Mouse (Mus musculus) cerebellum, postnatal 4 days (tissue): ENCODE data around the gene Babam1.
"Not testable (repeated sequence)": the region's sequence is repeated elsewhere in the genome, so short reads cannot be mapped to it uniquely, and the experiment has no call there.

ENCODE experiments used
- DNase-seq, 2 experiments: peaks; one replicate each; pipeline ENCODE4 v3.0.0; 2022; ENCODE audit warnings: low spot score in 2 of 2, mixed read lengths in 1 of 2

The Babam1 gene

GRCm38 (mm10) chr8:71406099-71407015, 9.7 kb downstream of the Babam1 start:
- DNase-seq = peak in 1 of 2 experiments; percentile 67

DNA sequence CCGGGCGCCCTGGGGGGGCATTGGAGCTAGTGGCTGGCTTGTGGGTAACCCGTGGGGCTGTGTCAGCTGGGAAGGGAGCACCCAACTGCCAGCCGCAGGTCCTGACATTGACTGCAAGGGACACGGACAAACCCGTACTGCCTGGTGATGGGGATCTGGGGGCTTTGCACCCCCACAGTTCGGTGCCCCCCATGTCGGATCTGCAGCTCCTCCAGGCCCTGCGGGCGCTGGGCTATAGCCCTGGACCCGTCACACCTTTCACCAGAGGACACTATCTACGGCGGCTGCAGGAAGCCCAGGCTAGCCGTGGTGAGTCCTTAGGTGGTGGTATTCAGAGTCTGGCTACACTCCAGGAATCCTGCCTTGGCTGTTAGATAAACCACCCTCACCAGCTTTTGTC, 10.8 kb downstream of the Babam1 start:
- no peak for DNase-seq

GRCm38 (mm10) chr8:71408231-71408630, 11.6 kb downstream of the Babam1 start:
- DNase-seq = no peak

DNA sequence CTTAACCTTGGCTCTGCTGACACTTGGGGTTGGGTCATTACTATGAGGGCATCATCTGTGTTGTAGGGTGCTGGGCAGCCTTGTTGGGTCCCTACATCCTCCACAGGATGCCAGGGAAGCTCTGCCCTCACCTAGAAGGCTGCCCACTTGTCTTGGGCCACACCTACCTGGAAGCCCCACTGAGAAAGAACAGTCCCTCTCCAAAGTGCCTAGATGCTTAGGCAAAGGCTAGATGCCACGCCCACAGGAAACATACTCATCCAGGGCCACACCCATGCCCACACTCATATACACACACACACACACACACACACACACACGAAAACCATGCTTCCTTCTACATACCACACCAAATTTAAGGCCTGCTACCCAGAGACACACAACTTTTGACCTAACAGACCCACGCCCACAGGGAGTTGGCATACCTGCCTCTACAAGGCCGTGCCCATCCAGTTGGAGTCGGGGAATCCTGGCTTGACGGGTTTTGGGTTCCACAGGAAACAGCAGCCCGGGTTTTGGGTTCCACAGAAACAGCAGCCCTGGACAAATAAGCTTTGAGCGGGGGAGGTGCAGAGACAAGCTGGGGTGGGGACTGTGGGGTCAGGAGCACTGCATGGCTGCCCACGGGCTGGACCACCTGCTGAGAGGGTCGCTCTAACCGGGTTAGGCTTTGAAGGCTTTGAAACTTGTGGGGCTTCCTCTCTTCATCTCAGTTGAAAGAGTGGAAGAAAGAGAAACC, 15.0 kb downstream of the Babam1 start:
- DNase-seq = no peak

GRCm38 (mm10) chr8:71422121-71422520, 25.5 kb downstream of the Babam1 start:
- no peak for DNase-seq

- DNase-seq = not testable (repeated sequence)
Measured at GRCm38 (mm10) chr8:71432935-71433334, 36.3 kb downstream of the Babam1 start.

DNA sequence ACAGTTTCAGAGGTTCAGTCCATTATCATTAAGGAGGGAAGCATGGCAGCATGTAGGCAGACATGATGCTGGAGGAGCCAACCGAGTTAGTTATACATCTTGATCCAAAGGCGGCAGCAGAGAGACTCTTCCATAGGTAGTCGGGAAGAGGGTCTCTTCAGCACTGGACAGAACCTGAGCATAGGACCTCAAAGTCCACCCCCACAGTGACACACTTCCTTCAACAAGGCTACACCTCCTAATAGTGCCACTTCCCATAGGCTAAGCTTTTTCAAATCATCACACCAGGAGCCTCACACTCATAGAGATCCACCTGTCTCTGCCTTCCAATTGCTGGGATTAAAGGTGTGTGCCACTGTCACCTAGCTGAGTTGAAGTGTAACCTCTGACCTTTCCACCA, 40.4 kb downstream of the Babam1 start:
- no peak for DNase-seq

GRCm38 (mm10) chr8:71441404-71441803, 44.7 kb downstream of the Babam1 start:
- DNase-seq = peak in 1 of 2 experiments; percentile 26

- DNase-seq = no peak
Measured at GRCm38 (mm10) chr8:71445096-71445495, 48.4 kb downstream of the Babam1 start.

- peak in 1 of 2 experiments; percentile 0 for DNase-seq
Measured at GRCm38 (mm10) chr8:71451337-71451736, 54.7 kb downstream of the Babam1 start.

- peak in 1 of 2 experiments; percentile 0 for DNase-seq
Measured at GRCm38 (mm10) chr8:71451777-71452176, 55.1 kb downstream of the Babam1 start.

- DNase-seq = peak in 1 of 2 experiments; percentile 0
Measured at GRCm38 (mm10) chr8:71452669-71453068, 56.0 kb downstream of the Babam1 start.
